Mouse (Mus musculus): ENCODE measurements at regions not wholly inside any gene's neighbourhood (a gene's known extent, or its start where the extent isn't known, plus 50 kb on each side); places are given as distances from the start of the nearest gene placed in this dataset.

DNA sequence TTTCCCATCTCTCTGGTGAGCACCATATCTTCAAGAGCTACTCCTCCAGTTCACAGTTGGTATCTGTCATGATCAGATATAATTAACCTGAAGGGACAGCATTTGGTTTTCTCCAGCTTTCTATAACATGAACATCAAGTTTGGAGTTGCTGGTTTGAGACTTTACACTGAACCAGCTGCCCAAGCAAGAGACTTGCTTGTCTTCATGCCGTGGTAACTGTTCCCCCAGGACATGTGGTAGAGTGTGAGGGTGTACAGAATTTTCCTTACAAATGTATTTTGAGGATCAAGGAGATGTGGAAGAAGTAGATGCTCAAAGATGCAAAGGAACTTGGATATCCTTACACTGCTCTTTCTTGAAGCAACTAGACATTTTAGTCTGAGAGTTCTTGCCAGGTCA lies 200.0 kb upstream of the Eci2 start:
- H3K27ac ChIP-seq (ENCODE audit: control insufficient read depth, insufficient read depth, low read length): no peak overlapping the region
- whole genome bisulfite sequencing: 90% methylated on average over 1 of the region's 1 CpGs
- no peaks in the 10 kb centered on the region for H3K27me3 ChIP-seq (ENCODE audit: control insufficient read depth, insufficient read depth, low read length)
- H3K36me3 ChIP-seq (ENCODE audit: control insufficient read depth, insufficient read depth, low read length): no peaks in the 10 kb centered on the region
- TF ChIP-seq POLR2A (IDR thresholded peaks at IDR 0.05; ENCODE audit: control insufficient read depth, extremely low read depth, insufficient read depth, low read length, poor library complexity): no peak
- TF ChIP-seq CTCF (IDR thresholded peaks at IDR 0.05; ENCODE audit: borderline replicate concordance, control insufficient read depth, extremely low read depth, insufficient read depth, low read length, poor library complexity): no peak
- no peaks in the 10 kb centered on the region for H3K4me1 ChIP-seq (replicated peaks; ENCODE audit: control insufficient read depth, insufficient read depth, low read length)
- DNase-seq: no peak
- H3K4me3 ChIP-seq (ENCODE audit: control insufficient read depth, insufficient read depth, low read length): no peak overlapping the region

DNA sequence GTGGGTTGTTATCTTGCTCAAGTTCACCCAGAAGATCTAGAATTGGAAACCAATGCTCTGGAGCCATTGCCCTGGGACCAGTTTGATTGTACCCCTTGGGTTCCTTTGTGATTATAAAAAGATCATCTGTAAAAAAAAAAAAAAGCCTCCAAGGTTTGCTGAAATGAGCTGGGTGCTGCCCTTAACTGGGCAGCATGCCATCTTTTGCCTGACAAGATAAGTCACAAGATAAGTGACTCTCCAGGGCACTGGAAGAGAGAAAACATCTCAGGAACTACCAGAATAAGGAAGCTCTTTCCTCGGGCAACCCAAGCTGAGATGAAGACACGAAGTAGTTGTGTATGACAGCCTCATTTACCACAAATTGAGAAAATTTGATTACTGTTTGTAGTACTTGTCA lies 202.7 kb upstream of the Eci2 start:
- 48% methylated on average over 2 of the region's 2 CpGs for WGBS

DNA sequence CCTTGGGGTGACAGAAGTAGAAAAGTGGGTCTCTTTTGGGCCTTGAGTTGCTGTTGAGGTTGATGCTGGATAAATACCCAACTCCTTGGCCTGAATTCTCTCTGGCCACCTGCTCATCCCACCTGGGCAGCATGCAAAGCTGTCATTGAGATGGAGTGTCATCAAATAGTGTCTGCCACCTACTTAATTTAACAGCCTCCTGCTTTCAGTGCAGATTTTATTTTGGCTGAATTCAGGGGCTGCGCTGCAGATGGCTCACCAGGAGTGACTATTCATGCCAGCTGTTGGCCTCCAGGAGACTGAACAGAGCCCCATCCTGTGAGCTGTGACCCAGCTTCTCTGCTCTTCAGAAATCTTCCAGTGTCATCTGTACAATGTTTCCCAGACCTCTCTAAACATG lies 206.7 kb upstream of the Eci2 start:
- H3K4me1 ChIP-seq (replicated peaks; ENCODE audit: control insufficient read depth, insufficient read depth, low read length): no peaks in the 10 kb centered on the region
- H3K4me3 ChIP-seq (ENCODE audit: control insufficient read depth, insufficient read depth, low read length): no peak overlapping the region
- H3K27me3 ChIP-seq (ENCODE audit: control insufficient read depth, insufficient read depth, low read length): no peaks in the 10 kb centered on the region
- TF ChIP-seq POLR2A (IDR thresholded peaks at IDR 0.05; ENCODE audit: control insufficient read depth, extremely low read depth, insufficient read depth, low read length, poor library complexity) (no peak), CTCF (IDR thresholded peaks at IDR 0.05; ENCODE audit: borderline replicate concordance, control insufficient read depth, extremely low read depth, insufficient read depth, low read length, poor library complexity) (no peak)
- DNase-seq: no peak
- H3K27ac ChIP-seq (ENCODE audit: control insufficient read depth, insufficient read depth, low read length): no peak overlapping the region
- WGBS: 100% methylated on average over 1 of the region's 1 CpGs
- H3K36me3 ChIP-seq (ENCODE audit: control insufficient read depth, insufficient read depth, low read length): no peaks in the 10 kb centered on the region

More for the DNA sequence above, 202.7 kb upstream of the Eci2 start:
- Histone ChIP-seq H3K27ac (ENCODE audit: control insufficient read depth, insufficient read depth, low read length) (no peak overlapping the region), H3K27me3 (ENCODE audit: control insufficient read depth, insufficient read depth, low read length) (no peaks in the 10 kb centered on the region), H3K4me3 (ENCODE audit: control insufficient read depth, insufficient read depth, low read length) (no peak overlapping the region), H3K4me1 (replicated peaks; ENCODE audit: control insufficient read depth, insufficient read depth, low read length) (no peaks in the 10 kb centered on the region), H3K36me3 (ENCODE audit: control insufficient read depth, insufficient read depth, low read length) (no peaks in the 10 kb centered on the region)
- DNase-seq: no peak
- TF ChIP-seq POLR2A (IDR thresholded peaks at IDR 0.05; ENCODE audit: control insufficient read depth, extremely low read depth, insufficient read depth, low read length, poor library complexity) (no peak), CTCF (IDR thresholded peaks at IDR 0.05; ENCODE audit: borderline replicate concordance, control insufficient read depth, extremely low read depth, insufficient read depth, low read length, poor library complexity) (no peak)

DNA sequence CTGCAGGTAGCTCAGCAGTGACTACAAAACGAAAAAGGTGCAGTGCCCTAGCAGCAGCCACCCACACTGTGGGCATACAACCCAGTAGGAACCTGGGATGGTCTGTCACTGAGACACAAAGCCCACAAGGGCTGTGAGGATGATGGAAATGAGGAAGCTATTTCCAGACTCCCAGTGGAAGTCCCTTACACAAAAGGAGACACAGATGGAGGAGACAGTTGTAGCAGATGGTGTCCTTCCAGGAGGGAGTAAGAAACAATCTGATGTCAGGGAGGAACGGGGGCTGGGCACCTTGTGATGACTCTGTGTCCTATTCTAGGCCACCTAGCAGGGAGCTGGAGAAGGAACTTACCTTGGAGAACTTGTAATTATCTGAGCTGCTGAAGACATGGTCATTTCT lies 214.5 kb upstream of the Eci2 start:
- Histone ChIP-seq H3K27ac (ENCODE audit: control insufficient read depth, insufficient read depth, low read length) (no peak overlapping the region), H3K36me3 (ENCODE audit: control insufficient read depth, insufficient read depth, low read length) (no peaks in the 10 kb centered on the region), H3K4me3 (ENCODE audit: control insufficient read depth, insufficient read depth, low read length) (no peak overlapping the region), H3K4me1 (replicated peaks; ENCODE audit: control insufficient read depth, insufficient read depth, low read length) (no peaks in the 10 kb centered on the region), H3K27me3 (ENCODE audit: control insufficient read depth, insufficient read depth, low read length) (no peaks in the 10 kb centered on the region)
- WGBS: 89% methylated on average over 2 of the region's 2 CpGs
- no peak for DNase-seq
- TF ChIP-seq CTCF (IDR thresholded peaks at IDR 0.05; ENCODE audit: borderline replicate concordance, control insufficient read depth, extremely low read depth, insufficient read depth, low read length, poor library complexity) (no peak), POLR2A (IDR thresholded peaks at IDR 0.05; ENCODE audit: control insufficient read depth, extremely low read depth, insufficient read depth, low read length, poor library complexity) (no peak)

DNA sequence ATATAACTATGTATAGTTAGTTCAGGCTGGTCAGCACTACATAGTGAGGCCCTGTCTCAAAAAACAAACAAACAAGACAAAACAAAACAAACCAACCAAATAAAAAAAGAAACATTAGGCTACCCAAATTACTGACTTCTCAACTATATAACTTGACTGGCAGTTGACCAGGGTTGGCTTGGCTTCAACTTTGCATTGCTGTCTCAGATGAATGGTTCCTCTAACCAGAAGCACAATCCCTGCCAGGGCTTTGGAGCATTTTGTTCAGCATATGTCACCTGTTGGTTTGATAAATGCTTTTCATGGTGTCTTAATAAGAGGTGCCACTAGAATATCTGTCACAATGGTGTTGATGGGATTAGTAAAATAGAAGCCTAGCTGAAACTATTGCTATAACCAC lies 217.1 kb upstream of the Eci2 start:
- H3K4me1 ChIP-seq (replicated peaks; ENCODE audit: control insufficient read depth, insufficient read depth, low read length): no peaks in the 10 kb centered on the region
- no peak overlapping the region for H3K4me3 ChIP-seq (ENCODE audit: control insufficient read depth, insufficient read depth, low read length)
- TF ChIP-seq POLR2A (IDR thresholded peaks at IDR 0.05; ENCODE audit: control insufficient read depth, extremely low read depth, insufficient read depth, low read length, poor library complexity) (no peak), CTCF (IDR thresholded peaks at IDR 0.05; ENCODE audit: borderline replicate concordance, control insufficient read depth, extremely low read depth, insufficient read depth, low read length, poor library complexity) (no peak)
- H3K27me3 ChIP-seq (ENCODE audit: control insufficient read depth, insufficient read depth, low read length): no peaks in the 10 kb centered on the region
- no peak overlapping the region for H3K27ac ChIP-seq (ENCODE audit: control insufficient read depth, insufficient read depth, low read length)
- no peaks in the 10 kb centered on the region for H3K36me3 ChIP-seq (ENCODE audit: control insufficient read depth, insufficient read depth, low read length)
- no peak for DNase-seq

DNA sequence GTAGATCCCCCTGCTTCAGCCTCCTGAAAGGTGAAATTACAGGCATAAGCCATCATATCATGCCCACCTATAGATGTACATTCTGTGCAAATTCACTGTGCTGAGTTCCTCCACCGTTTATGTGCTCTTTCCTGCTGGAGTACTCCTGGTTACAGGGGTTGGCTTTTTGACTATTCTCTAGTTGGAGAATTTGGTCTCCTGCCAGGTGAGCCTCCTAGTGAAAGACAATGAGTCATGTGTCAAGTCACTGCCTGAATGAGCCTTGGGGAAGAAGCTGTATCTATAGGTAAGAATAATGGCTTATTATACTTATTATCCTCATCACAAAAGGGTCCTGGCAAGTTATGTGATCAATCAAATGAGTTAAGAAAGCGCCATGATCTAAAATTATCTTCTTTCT lies 230.5 kb upstream of the Eci2 start:
- Histone ChIP-seq H3K4me3 (ENCODE audit: control insufficient read depth, insufficient read depth, low read length) (no peak overlapping the region), H3K36me3 (ENCODE audit: control insufficient read depth, insufficient read depth, low read length) (no peaks in the 10 kb centered on the region), H3K27ac (ENCODE audit: control insufficient read depth, insufficient read depth, low read length) (no peak overlapping the region), H3K27me3 (ENCODE audit: control insufficient read depth, insufficient read depth, low read length) (no peaks in the 10 kb centered on the region), H3K4me1 (replicated peaks; ENCODE audit: control insufficient read depth, insufficient read depth, low read length) (no peaks in the 10 kb centered on the region)
- DNase-seq: no peak
- no peak for TF ChIP-seq POLR2A (IDR thresholded peaks at IDR 0.05; ENCODE audit: control insufficient read depth, extremely low read depth, insufficient read depth, low read length, poor library complexity)
- no peak for TF ChIP-seq CTCF (IDR thresholded peaks at IDR 0.05; ENCODE audit: borderline replicate concordance, control insufficient read depth, extremely low read depth, insufficient read depth, low read length, poor library complexity)
- 84% methylated on average over 2 of the region's 2 CpGs for WGBS

DNA sequence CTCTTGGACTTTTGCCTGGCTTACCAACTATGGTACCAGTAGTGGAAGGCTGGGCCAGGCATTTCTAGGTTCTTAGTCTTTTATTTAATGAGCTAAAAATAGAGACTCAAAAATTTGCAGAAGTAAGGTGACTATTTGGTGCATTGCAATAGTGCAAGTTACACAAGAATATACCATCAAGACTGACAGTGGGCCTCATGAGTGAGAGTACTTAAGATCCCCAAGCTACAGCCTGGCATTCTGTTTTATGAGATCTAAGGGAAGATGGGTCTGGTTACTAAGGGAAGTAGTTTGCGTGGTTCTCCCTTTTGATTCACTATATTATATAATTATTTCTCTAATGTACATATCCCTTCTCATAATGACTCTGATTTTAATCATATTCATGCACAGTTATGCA lies 231.8 kb upstream of the Eci2 start:
- H3K27me3 ChIP-seq (ENCODE audit: control insufficient read depth, insufficient read depth, low read length): no peaks in the 10 kb centered on the region
- no peak for DNase-seq
- no peaks in the 10 kb centered on the region for H3K36me3 ChIP-seq (ENCODE audit: control insufficient read depth, insufficient read depth, low read length)
- H3K4me1 ChIP-seq (replicated peaks; ENCODE audit: control insufficient read depth, insufficient read depth, low read length): no peaks in the 10 kb centered on the region
- TF ChIP-seq POLR2A (IDR thresholded peaks at IDR 0.05; ENCODE audit: control insufficient read depth, extremely low read depth, insufficient read depth, low read length, poor library complexity) (no peak), CTCF (IDR thresholded peaks at IDR 0.05; ENCODE audit: borderline replicate concordance, control insufficient read depth, extremely low read depth, insufficient read depth, low read length, poor library complexity) (no peak)
- no peak overlapping the region for H3K4me3 ChIP-seq (ENCODE audit: control insufficient read depth, insufficient read depth, low read length)
- WGBS: 100% methylated on average over 1 of the region's 1 CpGs
- no peak overlapping the region for H3K27ac ChIP-seq (ENCODE audit: control insufficient read depth, insufficient read depth, low read length)

Data from thymus, adult 2 months (tissue).